Mouse (Mus musculus): ENCODE results near the gene Schip1.

DNA sequence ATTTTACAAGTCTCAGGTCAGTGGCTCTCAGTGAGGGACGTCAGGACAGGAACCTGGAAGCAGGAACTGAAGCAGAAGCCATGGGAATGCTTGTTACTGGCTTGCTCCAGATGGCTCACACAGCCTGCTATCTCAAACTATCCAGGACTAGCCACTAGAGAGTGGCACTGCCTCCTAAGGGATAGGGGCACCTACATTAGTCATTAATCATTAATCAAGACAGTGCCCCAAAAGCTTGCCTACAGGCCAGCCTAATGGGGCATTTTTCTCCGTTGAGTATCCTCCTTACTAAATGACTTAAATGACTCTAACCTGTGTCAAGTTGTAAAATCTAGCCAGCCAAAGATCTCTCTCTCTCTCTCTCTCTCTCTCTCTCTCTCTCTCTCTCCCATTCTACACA lies 314.2 kb downstream of the Schip1 start:
- TF ChIP-seq CTCF (IDR thresholded peaks at IDR 0.05; ENCODE audit: low read depth) (no peak), EP300 (IDR thresholded peaks at IDR 0.05; ENCODE audit: low read depth) (no peak)
